Mouse (Mus musculus): Measurements from ENCODE around the gene Hist1h3e. TPM values are rescaled to one million over a fixed set of nuclear protein-coding genes. Genes with fewer than 3 reads are reported as not detected.
"Not testable (repeated sequence)": the region's sequence is repeated elsewhere in the genome, so short reads cannot be mapped to it uniquely, and the experiment has no call there.

Hist1h3e gene
- polyA plus RNA-seq, 1 experiment: 3.8 TPM

GRCm38 (mm10) chr13:23575271-23575851 is 13.2 kb upstream of the Hist1h3e start, which contains the start of gene Hist1h3d:
Hist1h3d (plus strand) TSS chr13:23575763.
- Histone ChIP-seq H3K4me3 (ENCODE audit: insufficient read depth, low read depth, low read length) (peak within 1 kb of the TSS; percentile 37; the same call in 1 of the 2 replicates), H3K27ac (ENCODE audit: insufficient read depth, low read depth, low read length) (no peak within 1 kb of the TSS), H3K27me3 (replicated peaks; ENCODE audit: control insufficient read depth, insufficient read depth, low read length) (peaks cover 2% of the 10 kb centered on the region; the same call in 1 of the 2 replicates), H3K4me1 (ENCODE audit: control insufficient read depth, insufficient read depth, low read length) (no peaks in the 10 kb centered on the region; the same call in 1 of the 2 replicates), H3K36me3 (ENCODE audit: control insufficient read depth, insufficient read depth, low read length) (no peaks in the 10 kb centered on the region)
- WGBS: 5% methylated on average over 18 of the region's 18 CpGs
- DNase-seq: peak; percentile 52
- no peak for TF ChIP-seq CTCF (conservative IDR thresholded peaks at IDR 0.05; ENCODE audit: insufficient read depth, insufficient read length, low read depth, low read length)

DNA sequence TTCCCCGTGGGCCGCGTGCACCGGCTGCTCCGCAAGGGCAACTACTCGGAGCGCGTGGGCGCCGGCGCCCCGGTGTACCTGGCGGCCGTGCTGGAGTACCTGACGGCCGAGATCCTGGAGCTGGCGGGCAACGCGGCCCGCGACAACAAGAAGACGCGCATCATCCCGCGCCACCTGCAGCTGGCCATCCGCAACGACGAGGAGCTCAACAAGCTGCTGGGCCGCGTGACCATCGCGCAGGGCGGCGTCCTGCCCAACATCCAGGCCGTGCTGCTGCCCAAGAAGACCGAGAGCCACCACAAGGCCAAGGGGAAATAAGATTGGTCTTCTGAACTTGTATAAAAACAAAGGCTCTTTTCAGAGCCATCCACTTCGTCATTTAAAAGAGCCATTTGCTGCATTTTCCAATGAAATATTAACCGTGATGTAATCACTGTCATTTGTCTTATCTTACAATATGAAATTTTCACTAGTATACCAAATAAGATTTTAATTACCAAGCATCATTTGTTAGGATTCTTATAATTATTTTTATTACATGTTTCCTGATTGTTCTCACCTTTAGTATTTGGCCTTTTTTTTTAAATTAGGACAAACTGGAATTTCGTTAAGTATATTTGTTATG is 12.5 kb upstream of the Hist1h3e start:
- peak overlapping the region; percentile 8; the same call in 1 of the 2 replicates for H3K4me3 ChIP-seq (ENCODE audit: insufficient read depth, low read depth, low read length)
- DNase-seq; H3K36me3 ChIP-seq (ENCODE audit: control insufficient read depth, insufficient read depth, low read length); H3K4me1 ChIP-seq (ENCODE audit: control insufficient read depth, insufficient read depth, low read length); H3K27me3 ChIP-seq (replicated peaks; ENCODE audit: control insufficient read depth, insufficient read depth, low read length); H3K27ac ChIP-seq (ENCODE audit: insufficient read depth, low read depth, low read length): not testable (repeated sequence)
- WGBS: 9% methylated on average over 11 of the region's 39 CpGs

- not testable (repeated sequence) for H3K36me3 ChIP-seq (ENCODE audit: control insufficient read depth, insufficient read depth, low read length); H3K4me1 ChIP-seq (ENCODE audit: control insufficient read depth, insufficient read depth, low read length); H3K27ac ChIP-seq (ENCODE audit: insufficient read depth, low read depth, low read length); H3K27me3 ChIP-seq (replicated peaks; ENCODE audit: control insufficient read depth, insufficient read depth, low read length)
- WGBS: 4% methylated on average over 42 of the region's 42 CpGs
- DNase-seq: peak; percentile 90
- H3K4me3 ChIP-seq (ENCODE audit: insufficient read depth, low read depth, low read length): peak within 1 kb of the TSS; percentile 26; the same call in 1 of the 2 replicates
These were observed 11.8 kb upstream of the Hist1h3e start, which contains the start of the genes Hist1h2bf and Hist1h2ad for GRCm38 (mm10) chr13:23573898-23574524. Hist1h2bf (minus strand) TSS chr13:23574196. Hist1h2ad (plus strand) TSS chr13:23574381.

DNA sequence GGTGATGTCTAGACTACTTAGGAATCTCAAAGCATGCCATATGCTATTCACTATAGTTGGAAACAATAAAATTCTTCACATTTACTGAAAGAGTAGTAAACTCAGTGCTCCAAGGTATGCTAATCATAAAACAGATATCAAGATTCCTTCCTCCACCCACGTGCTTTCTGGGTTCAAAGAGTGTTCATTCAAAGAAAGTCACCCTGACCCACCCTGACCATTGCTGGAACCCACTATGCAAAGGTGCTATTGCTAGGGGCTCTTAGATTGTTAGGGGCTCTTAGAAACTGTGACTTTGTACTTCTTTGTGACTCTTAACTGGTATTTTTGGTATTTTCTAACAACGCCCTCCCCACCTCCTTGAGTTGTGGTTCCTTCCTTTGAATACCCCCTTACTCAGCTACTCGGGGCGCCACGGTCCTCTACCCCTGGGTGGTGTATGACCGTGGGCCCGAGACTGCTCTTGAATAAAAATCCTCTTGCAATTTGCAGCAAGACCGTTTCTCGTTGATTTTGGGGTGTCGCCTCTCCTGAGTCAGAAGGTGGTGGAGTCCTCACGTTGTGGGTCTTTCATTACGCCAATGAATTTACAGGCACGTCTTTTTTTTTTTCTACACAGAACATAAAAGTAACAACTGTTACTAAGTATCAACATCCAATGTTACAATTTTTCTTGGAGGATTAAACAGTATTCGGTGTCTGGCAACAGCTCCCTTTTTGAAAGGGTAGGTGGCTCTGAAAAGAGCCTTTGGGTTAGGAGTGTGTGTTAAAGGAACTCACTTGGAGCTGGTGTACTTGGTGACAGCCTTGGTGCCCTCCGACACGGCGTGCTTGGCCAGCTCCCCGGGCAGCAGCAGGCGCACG is 11.1 kb upstream of the Hist1h3e start:
- H3K36me3 ChIP-seq (ENCODE audit: control insufficient read depth, insufficient read depth, low read length); H3K4me1 ChIP-seq (ENCODE audit: control insufficient read depth, insufficient read depth, low read length); DNase-seq; H3K27ac ChIP-seq (ENCODE audit: insufficient read depth, low read depth, low read length); H3K27me3 ChIP-seq (replicated peaks; ENCODE audit: control insufficient read depth, insufficient read depth, low read length): not testable (repeated sequence)
- WGBS: 21% methylated on average over 20 of the region's 20 CpGs
- 0 out of 2 replicates have a peak overlapping the region, but pooled peaks have one; percentile 26 for H3K4me3 ChIP-seq (ENCODE audit: insufficient read depth, low read depth, low read length)

DNA sequence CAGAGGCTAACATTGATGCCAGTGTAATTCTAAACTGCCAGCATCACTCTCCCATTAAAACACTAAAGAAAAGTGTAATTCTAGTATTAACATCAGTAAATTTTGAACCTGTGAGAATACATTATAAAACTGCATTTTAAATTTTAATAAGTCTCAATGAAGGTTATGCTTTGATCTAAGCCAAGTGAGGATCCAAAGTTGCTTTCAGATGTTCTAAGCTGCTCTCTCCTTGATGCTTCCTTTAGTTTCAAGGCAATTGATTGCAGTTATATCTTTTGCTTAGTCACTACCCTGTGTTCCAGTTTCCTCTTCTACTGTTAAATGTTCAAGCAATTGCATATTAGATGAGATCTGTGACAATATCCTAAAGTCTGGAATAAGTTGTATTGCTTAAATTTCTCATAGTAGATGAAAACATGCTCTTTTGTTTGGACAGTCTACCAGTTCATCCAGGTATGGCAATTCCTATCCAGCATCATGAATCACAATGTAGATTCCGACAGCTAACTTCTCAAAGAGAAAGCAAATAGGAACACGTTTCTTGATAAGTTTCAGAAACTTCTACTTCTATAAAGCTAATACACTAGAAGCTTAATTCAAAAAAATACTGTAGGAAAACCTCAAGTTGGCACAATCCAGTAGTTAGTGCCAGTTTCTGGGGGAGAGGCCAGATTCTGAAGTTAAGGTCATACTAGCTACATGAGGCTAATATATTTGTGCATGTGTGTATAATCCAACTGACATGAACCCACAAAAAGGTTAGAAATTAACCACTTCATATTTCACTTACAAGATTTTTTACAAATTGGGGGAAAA is 10.3 kb upstream of the Hist1h3e start:
- no peak for DNase-seq
- Histone ChIP-seq H3K4me1 (ENCODE audit: control insufficient read depth, insufficient read depth, low read length) (no peaks in the 10 kb centered on the region; the same call in 1 of the 2 replicates), H3K27me3 (replicated peaks; ENCODE audit: control insufficient read depth, insufficient read depth, low read length) (peaks cover 2% of the 10 kb centered on the region; the same call in 1 of the 2 replicates), H3K4me3 (ENCODE audit: insufficient read depth, low read depth, low read length) (no peak overlapping the region), H3K36me3 (ENCODE audit: control insufficient read depth, insufficient read depth, low read length) (no peaks in the 10 kb centered on the region), H3K27ac (ENCODE audit: insufficient read depth, low read depth, low read length) (no peak overlapping the region)
- TF ChIP-seq POLR2A (IDR thresholded peaks at IDR 0.05; ENCODE audit: low read depth, low read length): no peak
- TF ChIP-seq CTCF (conservative IDR thresholded peaks at IDR 0.05; ENCODE audit: insufficient read depth, insufficient read length, low read depth, low read length): no peak
- 55% methylated on average over 2 of the region's 2 CpGs for WGBS

DNA sequence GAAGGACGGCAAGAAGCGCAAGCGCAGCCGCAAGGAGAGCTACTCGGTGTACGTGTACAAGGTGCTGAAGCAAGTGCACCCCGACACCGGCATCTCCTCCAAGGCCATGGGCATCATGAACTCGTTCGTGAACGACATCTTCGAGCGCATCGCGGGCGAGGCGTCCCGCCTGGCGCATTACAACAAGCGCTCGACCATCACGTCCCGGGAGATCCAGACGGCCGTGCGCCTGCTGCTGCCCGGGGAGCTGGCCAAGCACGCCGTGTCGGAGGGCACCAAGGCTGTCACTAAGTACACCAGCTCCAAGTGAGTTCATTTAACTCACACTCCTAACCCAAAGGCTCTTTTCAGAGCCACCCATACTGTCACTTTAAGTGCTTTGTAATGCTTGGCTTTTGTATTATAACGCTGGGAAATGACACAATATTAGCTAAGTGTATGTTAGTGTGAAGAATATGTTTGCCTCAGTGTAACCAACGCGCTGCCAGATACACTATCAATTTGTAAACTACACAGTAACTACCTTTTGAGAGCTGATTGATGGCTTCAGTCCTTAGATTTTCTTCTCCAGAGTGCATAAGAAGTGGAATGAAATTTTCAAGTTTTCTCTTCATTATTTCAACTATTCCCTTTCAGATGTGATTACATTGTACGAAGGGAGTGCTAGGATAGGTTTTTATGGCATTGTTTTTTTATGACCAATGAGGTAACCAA is 9.5 kb upstream of the Hist1h3e start:
- DNase-seq: not testable (repeated sequence)
- peak overlapping the region; percentile 77 for H3K27ac ChIP-seq (ENCODE audit: insufficient read depth, low read depth, low read length)
- WGBS: 2% methylated on average over 18 of the region's 34 CpGs

More for the DNA sequence above, 9.5 kb upstream of the Hist1h3e start:
- H3K4me3 ChIP-seq (ENCODE audit: insufficient read depth, low read depth, low read length): peak overlapping the region; percentile 60
- H3K27me3 ChIP-seq (replicated peaks; ENCODE audit: control insufficient read depth, insufficient read depth, low read length); H3K36me3 ChIP-seq (ENCODE audit: control insufficient read depth, insufficient read depth, low read length); H3K4me1 ChIP-seq (ENCODE audit: control insufficient read depth, insufficient read depth, low read length): not testable (repeated sequence)

Measured in kidney, adult 2 months (tissue).